Mouse (Mus musculus) cerebellum, adult 2 months (tissue): ENCODE data around the gene 4930402H24Rik.

Experiments
- CTCF ChIP-seq: fragments of 200-500 bp; IDR thresholded peaks from 2 replicates; pipeline ENCODE4 v1.5.1; 2011; ENCODE audit warnings: low read depth, mild to moderate bottlenecking, control low read depth, low read length, moderate library complexity, borderline replicate concordance; ENCODE audit not compliant: insufficient read depth
- POLR2A ChIP-seq: fragments of 200-500 bp; IDR thresholded peaks from 2 replicates; pipeline ENCODE4 v1.6.1; 2011; ENCODE audit warnings: low read length, control low read depth, borderline replicate concordance; ENCODE audit not compliant: insufficient read depth

- TF ChIP-seq POLR2A (no peak), CTCF (no peak)
These were observed 177.2 kb downstream of the 4930402H24Rik start for GRCm38 (mm10) chr2:130728906-130729585.
